Mouse (Mus musculus) kidney, postnatal 25 days (tissue): Measurements from ENCODE around the gene Gopc.
"Not testable (repeated sequence)": the region's sequence is repeated elsewhere in the genome, so short reads cannot be mapped to it uniquely, and the experiment has no call there.

Experiments used
- DNase-seq, 2 experiments: peaks; one replicate each; pipeline ENCODE4 v3.0.0; 2021; ENCODE audit warnings: mixed read lengths in 2 of 2

The Gopc gene

GRCm38 (mm10) chr10:52387192-52387591, 5.3 kb upstream of the Gopc start:
- no peak for DNase-seq

GRCm38 (mm10) chr10:52384823-52385610, 3.1 kb upstream of the Gopc start:
- DNase-seq: peak; percentile 56 to 61

- no peak for DNase-seq
Measured at GRCm38 (mm10) chr10:52383522-52383921, 1.6 kb upstream of the Gopc start.

GRCm38 (mm10) chr10:52383022-52383421, 1.1 kb upstream of the Gopc start:
- DNase-seq: no peak

GRCm38 (mm10) chr10:52381321-52381801, 563 bp downstream of the Gopc start:
- no peak for DNase-seq

- DNase-seq: no peak
Measured at GRCm38 (mm10) chr10:52377813-52378212, 4.1 kb downstream of the Gopc start.

- DNase-seq: no peak
Measured at GRCm38 (mm10) chr10:52376422-52376821, 5.5 kb downstream of the Gopc start.

GRCm38 (mm10) chr10:52374651-52375050, 7.3 kb downstream of the Gopc start:
- no peak for DNase-seq

GRCm38 (mm10) chr10:52373834-52374233, 8.1 kb downstream of the Gopc start:
- DNase-seq: peak in 1 of 2 experiments; percentile 45

GRCm38 (mm10) chr10:52368376-52368775, 13.5 kb downstream of the Gopc start:
- DNase-seq: no peak

- DNase-seq: peak in 1 of 2 experiments; percentile 42
Measured at GRCm38 (mm10) chr10:52360862-52361609, 20.9 kb downstream of the Gopc start.

- DNase-seq: no peak
Measured at GRCm38 (mm10) chr10:52360241-52360735, 21.6 kb downstream of the Gopc start.

- DNase-seq: no peak
Measured at GRCm38 (mm10) chr10:52358467-52358866, 23.5 kb downstream of the Gopc start, which contains the start of gene Gm26741. Gm26741 (plus strand) TSS chr10:52358767.

- no peak for DNase-seq
Measured at GRCm38 (mm10) chr10:52353184-52353583, 28.7 kb downstream of the Gopc start.

GRCm38 (mm10) chr10:52343324-52343723, 38.6 kb downstream of the Gopc start:
- DNase-seq: peak in 1 of 2 experiments; percentile 20

- DNase-seq: peak in 1 of 2 experiments; percentile 78
Measured at GRCm38 (mm10) chr10:52331007-52331406, 50.9 kb downstream of the Gopc start.

GRCm38 (mm10) chr10:52321918-52322317, 60.0 kb downstream of the Gopc start:
- no peak for DNase-seq

GRCm38 (mm10) chr10:52319506-52320286, 62.2 kb downstream of the Gopc start:
- DNase-seq: no peak

- peak; percentile 77 to 90 for DNase-seq
Measured at GRCm38 (mm10) chr10:52309196-52309595, 72.7 kb downstream of the Gopc start.

GRCm38 (mm10) chr10:52304574-52304973, 77.3 kb downstream of the Gopc start:
- peak; percentile 32 to 45 for DNase-seq

GRCm38 (mm10) chr10:52302271-52302670, 79.7 kb downstream of the Gopc start:
- no peak for DNase-seq

- DNase-seq: no peak
Measured at GRCm38 (mm10) chr10:52301766-52302165, 80.2 kb downstream of the Gopc start.

- DNase-seq: not testable (repeated sequence)
Measured at GRCm38 (mm10) chr10:52298568-52298967, 83.4 kb downstream of the Gopc start.
